Mouse (Mus musculus) heart, adult 11 months (tissue): Measurements from ENCODE around the gene Trim71.
A peak's percentile ranks its signal among the peaks of the same experiment; 100 is the strongest.

Experiments used
- DNase-seq: peaks from one replicate; pipeline ENCODE4 v3.0.0; 2022

Gene Trim71

DNA sequence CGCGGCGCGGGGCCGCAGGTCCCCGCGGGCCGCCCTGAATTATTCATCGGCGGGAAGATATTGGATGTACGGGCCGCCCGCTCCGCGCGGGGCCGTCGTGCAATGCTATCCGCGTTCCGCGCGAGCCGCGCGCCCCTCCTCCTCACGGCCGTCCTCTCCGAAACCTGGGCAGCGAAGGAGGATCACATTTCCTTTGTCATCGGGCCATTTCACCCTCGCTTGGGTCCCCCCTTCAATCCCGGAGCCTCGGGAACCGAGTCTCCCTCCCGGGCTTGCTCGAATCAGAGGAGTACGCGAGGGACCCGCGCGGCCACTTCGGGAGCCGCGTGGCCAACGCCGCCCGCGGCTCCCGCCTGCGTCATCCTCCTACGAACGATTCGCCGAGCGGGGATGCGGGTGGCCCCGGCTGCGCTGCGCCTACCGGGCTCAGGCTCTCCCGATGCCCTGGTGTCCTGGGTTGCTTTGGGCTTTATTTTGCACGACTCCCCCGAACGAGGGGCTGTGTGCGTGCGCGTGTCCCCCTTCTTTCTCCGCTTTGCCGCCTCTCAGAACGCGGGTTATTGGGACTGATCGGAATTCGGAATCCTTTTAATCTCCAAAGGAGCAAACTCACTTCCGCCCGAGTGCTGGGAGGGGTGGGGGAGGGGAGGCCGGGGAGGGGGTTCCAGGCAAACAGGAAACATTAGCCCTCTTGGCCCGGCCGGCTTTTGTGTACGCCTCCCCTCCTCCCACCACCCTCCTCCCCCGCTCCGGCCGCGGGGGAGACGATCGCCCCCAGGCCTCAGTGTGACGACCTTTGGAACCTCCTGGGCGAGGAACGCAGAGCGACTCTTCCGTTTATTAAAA is at the start of gene Trim71:
Gene Trim71, minus strand, starts transcription at position 609 of the 846 bp plus-strand sequence.
- DNase-seq, result no peak

DNA sequence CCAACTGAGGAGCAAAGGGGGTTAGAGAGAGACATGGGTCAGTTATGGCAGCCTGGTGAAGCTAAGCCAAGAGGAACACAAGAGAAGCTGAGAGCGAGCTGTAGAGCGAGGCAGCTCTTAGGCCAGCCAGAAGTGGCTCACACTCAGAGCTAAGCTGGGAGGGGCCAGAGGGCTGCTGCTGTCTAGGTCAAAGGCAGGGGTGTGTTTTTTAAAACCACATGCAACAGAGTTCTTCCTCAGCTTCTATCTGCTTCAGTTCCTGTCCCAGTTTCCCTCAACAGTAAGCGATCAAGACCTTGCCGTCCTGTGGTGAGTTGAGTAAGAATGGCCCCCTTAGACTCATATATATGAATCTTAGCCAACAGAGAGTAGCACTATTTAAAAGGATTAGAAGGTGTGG is 48.9 kb upstream of the Trim71 start:
- no peak for DNase-seq

DNA sequence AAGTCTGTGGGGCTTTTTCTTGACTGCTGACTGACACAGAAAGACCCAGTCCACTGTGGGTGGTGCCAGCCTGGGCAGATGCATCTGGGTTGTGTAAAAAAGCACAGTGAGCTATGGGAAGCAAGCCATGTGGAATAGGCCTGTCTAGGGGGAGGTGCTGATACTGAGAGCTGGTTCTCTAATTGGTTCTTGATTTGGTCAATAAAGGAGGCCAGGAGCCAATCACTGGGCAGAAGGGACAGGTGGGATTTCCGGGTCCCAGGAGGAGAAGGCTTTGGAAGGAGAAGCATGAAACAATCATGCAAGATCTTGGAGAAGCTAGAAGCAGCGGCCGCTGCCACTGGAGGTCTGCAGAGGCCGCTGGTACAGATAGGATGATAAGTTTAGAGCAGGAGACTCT is 48.4 kb upstream of the Trim71 start:
- no peak for DNase-seq

DNA sequence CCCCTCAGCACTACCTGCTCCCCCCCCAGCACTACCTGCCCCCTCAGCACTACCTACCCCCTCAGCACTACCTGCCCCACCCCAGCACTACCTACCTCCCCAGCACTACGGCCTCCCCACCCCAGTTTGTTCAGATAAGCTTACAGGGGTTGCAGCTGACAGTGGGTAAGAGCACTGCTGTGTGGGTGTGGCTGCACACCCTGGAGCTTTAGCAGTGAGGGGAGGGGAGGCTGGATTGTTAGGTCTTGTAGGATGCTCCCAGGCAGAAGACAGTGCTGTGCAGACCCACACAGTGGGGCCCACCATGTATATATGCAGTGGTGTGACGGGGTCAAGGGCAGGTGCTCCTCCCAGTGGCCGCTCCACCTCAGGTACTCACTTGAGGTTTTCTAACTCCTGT is 46.1 kb upstream of the Trim71 start:
- no peak for DNase-seq

DNA sequence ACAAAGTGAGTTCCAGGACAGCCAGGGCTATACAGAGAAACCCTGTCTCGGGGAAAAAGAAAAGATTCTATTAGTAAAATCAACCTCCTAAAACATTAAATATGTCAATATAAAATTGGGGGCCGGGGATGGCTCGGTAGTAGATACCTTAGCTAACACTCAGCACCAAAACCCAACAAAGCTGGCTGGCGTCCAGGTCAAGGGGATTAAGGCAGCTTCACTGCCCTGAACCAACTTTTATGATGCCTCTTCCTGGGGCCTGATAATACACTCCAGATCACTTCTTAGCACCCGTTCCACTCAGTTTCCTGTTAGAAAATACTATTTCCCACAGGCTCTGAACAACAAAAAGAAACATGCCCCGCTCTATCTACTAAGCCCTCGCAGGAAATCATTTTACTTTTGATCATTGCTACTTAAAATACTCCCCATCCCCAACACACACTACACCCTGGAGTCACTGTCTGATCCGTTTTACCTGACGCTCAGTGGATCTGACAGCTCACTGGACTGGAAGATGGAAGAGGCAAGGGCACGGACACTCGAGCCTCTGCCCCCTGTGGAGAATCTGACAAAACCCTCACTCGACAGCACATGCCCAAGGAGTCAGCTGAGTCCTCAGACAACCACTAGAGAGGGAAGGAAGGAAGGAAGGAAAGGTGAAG is 39.8 kb upstream of the Trim71 start:
- DNase-seq, result no peak

DNA sequence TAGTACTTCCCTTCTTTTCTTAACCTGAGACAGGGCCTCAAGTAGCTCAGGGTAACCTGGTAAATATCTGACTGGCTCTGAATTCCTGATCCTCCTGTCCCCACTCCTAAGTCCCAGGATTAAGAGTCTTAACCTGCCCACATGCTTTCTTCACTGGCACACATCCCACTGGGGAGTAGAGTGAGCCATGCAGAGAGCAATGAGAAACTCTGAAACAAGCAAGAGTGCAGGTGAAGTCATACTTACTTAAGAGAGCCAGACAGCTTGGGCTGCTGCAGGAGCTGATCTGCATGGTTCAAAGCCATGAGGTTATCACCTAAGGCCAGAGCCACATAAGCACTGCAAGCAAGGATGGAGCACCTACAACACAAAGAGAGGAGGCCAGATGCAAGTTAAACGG is 36.9 kb upstream of the Trim71 start:
- peak; percentile 60 for DNase-seq

DNA sequence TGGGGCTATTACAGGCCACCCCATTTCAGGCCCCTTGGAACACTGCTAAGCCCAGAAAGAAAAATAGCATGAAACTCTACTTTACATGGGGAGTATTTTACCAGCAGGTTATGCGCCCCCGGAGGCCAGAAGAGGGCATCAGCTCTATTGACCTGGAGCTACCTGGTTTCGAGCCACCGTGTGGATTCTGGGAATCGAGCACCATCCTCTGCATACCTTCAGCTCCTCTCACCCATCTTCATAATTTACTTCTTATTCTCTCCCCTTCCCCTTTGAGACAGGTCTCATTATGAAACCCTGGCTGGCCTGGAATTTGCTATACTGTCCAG is 20.8 kb upstream of the Trim71 start:
- DNase-seq, result no peak

DNA sequence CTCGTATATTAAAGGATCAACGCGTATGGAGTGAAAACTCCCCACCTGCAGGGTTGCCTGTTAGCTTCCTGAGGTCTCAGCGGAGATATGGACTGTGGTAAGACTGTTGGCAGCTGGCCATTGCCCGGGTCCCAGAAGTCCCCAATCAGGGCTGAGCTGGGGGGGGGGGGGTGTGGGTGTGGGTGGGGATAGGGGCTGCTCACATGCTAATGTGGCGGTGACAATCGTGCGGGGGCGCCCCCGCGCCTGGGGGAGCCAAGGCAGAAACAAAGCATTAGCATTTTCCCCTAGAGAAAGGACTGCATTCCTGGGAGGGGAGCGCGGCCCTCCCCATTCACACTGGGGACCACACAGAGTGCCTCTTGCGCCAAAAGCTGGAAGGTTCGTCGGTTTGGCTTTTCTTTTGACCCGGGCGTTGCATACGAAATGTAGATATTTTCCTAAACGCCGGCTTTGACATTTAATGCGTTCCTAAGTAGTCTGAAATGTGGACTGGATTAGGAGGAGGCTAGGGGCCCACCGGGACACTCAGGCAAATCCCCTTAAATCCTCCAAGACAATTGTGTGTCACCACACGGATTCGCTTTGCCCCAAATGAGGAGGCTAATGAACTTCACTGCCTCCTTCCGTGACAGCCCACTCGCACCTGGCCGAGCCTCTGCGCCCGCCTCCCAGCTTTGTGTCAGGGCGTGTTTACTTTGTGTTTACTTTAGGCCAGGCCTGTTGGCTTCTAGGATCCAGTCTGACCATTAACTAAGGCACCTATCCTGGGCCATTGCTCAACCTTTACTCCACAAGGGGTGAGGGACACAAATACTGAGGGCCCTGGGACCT is 20.2 kb upstream of the Trim71 start:
- DNase-seq, result peak; percentile 91

DNA sequence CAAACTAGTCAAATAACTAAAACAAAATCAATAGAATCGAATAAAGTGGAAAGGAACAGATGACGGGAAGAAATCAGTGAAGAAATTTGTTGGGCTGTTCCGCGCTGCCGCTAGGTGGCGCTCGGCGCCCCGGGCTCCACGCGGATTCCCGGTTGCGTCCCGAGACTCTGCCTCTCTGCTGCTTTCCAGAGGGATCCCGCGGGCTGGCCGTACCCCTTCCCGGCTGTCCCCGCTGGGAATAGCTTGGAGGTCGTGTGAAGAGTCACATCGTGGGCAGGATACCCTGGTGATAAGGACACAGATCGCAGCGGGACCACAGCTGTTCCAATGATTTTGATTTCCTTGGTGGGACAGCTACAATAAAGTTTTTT is 19.6 kb upstream of the Trim71 start:
- peak; percentile 95 for DNase-seq

DNA sequence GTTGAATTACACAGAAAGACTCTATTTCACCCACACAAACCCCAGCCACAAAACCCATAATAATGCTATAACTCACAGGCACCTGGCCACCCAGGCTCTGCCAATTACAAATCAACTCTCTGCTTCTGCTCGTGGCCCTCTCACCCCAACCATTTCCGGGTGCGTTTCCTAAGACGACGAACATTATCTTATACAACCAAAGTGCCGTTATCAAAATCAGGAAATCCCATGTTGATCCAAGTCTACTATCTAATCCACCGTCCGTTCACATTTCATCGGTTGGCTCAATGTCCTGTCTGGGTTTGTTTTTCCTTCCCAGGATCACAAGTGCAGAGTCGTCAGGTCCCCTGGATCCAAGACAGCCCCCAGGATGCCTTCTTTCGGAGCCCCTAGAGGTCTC is 14.5 kb upstream of the Trim71 start:
- DNase-seq, result no peak

DNA sequence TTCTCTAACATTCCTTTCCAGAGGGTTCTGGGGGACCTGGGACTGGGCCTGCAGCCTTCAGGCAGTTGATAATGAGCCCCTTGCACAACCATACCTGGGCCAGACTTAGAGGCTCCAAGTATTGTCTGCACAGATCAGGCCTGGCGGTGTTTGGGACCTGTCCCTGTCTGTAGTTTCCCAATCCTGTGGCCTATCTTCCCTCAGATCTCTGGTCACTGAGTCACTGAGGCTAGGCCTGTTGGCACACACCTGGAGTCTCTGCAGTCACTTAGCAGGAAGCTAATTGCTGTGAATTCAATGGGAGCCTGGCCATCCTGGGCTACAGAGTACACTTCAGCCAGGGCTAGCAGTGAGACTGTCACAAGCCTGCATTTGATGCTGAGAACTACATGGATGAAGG is 11.8 kb upstream of the Trim71 start:
- no peak for DNase-seq

DNA sequence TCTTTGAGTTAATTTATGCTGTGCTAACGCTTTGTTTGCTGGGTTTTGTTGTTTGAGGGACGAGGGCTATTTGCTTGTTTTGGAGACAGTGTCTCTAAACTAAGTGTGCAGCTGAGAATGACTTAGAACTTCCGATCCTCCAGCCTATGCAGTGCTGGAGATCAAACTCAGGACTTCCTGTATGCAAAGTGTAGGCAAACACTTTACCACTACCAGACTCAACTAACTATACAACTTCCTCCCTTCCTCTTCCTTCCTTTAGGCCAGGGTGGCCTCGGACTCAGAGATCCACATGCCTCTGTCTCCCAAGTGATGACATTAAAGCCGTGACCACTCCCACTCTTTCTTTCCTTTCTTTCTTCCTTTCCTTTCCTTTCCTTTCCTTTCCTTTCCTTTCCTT is 9.4 kb upstream of the Trim71 start:
- no peak for DNase-seq

DNA sequence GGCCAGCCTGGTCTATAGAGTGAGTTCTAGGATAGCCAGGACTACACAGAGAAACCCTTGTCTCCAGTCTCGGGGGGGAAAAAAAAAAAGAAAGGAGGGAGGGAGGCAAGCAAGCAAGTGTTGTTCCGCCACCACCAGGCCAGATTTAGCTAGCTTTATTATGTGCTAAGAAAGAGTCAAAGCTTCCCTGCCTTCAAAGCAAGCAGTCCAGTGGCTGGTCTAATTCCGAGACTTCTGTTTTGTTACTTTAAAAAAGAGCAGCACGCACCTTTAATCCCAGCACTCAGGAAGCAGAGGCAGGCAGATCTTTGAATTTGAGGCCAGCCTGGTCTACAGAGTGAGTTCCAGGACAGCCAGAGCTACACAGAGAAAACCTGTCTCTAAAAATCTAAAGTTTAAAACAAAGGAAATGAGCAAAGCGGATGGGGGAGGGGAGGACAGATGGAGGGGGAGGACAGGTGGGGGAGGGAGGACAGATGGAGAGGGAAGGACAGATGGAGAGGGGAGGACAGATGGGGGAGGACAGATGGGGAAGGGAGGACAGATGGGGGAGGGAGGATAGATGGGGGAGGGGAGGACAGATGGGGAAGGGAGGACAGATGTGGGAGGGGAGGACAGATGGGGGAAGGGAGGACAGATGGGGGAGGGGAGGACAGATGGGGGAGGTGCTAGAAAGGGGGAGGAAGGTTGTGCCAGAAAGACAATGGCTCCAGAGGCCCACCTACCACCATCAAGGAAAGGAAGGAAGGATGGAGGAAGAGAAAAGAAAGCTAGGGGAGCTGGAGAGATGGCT is 4.7 kb upstream of the Trim71 start:
- no peak for DNase-seq

DNA sequence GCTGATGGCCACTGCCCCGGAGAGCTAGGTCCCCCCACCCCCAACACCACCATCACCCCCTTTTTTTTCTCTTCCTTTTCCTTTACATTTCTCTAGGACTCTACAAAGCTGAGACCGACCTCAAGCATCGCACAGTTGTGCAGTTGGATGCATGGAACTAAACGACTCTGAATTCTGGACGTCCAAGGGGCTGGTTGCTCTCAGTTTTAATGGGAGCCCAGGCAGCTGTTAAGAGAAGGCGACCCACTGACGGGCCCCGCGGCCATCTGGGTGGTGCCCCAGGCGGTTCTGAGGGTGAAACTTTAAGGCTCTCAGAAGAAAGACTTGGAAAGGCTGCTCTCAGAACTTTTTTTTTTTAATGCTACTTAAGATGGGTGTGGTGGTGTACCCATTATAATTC is 498 bp upstream of the Trim71 start:
- DNase-seq, result no peak

DNA sequence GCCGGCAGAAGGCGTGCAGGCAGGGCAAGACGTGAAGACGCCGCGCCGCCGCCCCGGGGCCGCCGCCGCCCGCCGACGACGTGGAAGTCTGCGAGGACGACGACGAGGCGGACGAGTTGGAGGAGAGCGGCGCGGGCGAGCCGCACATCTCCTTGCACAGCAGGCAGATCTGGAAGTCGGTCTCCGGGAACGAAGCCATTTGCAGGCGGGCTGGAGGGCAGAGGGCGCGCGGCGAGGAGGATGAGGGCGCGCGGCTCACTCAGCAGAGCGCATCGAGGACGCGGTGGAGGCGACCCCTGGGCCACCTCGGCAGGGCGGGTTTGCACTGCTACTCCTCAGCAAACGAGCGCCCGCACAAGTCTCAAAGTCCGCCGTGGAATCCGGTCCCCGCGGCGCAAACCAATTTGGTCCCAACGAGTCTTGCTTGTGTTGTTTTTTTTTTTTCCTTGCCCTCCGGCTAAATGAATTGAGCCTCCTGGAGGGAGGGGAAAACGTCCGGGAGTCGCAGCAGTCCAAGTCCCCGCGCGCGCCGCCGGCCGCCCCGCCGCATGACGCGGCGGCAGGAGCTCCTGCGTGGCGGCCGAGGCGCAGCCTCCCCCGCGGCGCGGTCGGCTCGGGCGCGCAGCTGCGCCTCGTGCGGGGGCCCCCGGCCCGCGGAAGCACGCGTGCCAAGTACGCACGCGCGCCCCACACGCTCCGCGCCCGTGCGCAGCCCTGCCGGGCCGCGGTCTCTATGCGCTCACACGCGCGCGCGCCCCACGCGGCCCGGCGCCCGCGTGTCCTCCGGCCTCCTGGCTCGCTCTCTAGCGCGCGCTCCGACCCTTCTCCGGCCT is 1.0 kb downstream of the Trim71 start:
- DNase-seq, result no peak

DNA sequence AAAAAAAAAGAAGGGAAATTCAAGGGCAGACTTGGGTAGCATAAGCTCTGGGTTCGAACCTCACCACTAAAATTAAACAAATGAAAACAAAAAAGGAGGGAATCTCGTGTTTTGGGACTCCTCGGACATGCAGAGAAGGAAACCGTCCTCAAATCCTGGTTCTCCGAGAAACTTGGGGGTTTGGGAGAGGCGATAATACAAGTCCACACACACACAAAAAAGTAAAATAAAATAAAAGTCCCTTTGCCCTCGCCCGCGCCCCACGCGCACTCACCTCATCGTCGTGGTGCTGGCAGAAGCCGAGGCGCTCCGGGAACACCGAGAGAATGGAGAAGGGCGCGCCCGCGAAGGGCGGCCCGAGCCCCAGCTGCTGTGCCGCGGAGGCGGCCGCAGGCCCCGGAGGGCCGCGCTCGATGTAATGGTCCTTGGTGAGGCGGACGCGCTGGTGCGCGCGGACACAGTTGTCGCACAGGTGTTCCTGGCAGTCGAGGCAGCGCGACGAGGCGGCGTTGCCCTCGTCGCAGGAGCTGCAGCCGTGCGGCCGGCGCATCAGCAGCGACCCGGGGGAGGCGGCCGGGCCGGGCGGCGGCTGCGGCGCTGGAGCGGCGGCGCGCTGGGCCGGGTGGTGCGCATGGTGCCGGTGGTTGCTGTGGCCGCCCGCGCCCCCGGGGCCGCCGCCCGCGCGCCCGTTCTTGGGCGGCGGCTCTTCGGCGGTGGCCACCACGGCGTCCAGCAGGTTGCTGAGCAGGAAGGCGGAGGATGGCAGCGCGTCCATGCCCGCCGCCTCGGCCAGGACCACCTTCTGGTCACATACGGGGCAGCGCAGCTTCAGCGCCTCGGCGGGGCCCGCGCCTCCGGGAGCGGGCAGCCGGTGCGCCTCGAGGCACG is 1.9 kb downstream of the Trim71 start:
- no peak for DNase-seq

DNA sequence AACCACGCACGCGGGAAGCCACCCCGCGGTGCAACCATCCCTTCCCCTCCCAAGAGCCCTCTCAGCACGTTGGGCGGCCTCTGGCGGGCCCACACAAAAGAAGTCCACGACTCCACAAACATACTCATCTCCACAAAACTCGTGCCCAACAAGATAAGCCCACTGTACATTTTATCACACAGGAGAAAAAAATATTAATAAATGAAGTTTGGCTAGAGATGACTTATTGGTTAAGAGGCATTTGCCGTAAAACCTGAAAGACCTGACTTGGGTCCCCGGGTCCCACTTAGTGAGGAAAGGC is 2.5 kb downstream of the Trim71 start:
- DNase-seq, result no peak

DNA sequence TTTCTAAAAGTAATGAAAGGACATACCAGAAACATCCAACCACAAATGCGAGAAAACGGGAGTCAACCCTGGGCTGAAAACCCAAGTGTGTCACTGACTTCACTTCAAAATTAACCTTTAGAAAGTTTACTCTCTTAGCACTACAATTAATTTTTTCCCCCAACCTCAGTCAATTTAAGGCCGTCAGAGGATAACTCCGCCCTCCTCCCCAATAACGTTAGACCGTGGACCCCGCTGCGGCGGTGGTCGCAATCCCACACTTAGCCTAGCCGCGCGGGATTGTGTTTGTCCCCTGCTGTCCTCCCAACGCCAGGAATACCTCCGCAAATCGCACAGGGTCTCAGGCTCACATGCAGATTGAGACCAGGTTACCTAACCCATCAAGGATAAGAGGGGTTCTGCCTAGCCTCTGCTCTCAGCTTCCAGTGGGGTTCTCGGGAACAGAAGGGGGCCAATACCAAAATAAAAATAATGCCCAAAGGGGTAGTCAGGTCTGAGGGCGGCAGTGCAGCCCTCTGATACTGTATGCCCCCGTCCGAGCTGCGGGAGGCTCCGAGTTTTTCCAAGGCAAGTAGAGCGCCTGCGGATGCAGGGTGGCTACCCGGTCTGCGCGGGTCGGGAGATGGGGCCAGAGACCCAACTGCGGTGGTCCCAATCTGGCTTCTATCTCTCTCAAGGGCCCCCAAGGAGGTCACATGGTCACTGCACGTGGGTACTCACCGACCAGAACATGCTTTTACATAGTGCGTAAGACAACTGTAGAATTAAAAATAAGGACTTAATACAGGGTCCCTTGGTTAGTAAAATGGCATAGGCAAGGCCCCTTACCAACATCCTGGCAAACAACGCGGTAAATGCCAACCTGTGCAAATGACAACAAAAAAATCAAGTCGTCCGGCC is 3.1 kb downstream of the Trim71 start:
- no peak for DNase-seq

DNA sequence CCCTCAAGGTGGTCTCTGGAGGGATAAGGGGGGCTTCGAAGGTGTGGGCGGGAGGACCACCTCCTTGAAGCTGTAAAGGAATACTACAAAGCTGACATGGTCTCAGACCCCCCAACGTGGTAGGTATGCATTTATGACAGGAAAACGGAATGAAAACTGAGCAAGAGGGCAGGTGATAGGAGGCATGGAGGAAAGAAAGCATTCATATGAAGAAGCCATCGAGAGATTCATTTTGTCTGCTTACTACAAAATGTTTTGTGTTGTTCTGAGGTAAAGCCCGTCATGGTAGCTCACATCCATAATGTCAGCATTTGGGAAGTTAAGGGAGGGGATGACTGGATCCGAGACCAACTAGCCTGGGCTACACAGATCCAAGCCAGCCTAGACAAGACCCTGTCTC is 4.0 kb downstream of the Trim71 start:
- no peak for DNase-seq

DNA sequence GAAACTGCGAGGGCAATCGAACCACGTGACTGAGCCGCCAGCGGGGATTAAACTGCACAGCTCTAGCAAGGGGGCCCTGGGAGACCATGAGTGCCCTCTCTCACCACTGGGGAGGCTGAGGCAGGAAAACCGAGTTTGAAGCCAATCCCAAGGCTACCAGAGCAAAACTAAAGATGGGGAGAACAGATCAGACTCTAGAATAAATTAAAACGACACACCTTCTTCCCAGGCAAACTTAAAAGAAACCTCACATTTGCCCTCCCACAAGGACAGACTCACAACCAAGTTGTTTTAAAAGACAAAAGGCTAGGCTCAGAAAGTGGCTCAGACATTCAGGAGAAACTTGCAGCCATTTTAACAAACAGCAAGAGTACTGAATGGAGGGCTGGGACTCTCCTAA is 7.1 kb downstream of the Trim71 start:
- DNase-seq, result no peak
